Mouse (Mus musculus): ENCODE results near the gene Kap.
"Not testable (repeated sequence)": the region's sequence is repeated elsewhere in the genome, so short reads cannot be mapped to it uniquely, and the experiment has no call there.

Kap gene

GRCm38 (mm10) chr6:133853526-133853925 is at the start of gene Kap:
Kap (minus strand) TSS chr6:133853762.
- DNase-seq: no peak

- DNase-seq: no peak
These were observed 32.4 kb upstream of the Kap start for GRCm38 (mm10) chr6:133885871-133886415.

GRCm38 (mm10) chr6:133883446-133883985 is 30.0 kb upstream of the Kap start:
- DNase-seq: no peak

- DNase-seq: peak; percentile 48
These were observed 22.4 kb upstream of the Kap start for GRCm38 (mm10) chr6:133875906-133876462.

- DNase-seq: no peak
These were observed 19.1 kb upstream of the Kap start for GRCm38 (mm10) chr6:133872667-133873066.

- no peak for DNase-seq
These were observed 17.6 kb upstream of the Kap start for GRCm38 (mm10) chr6:133871131-133871530.

GRCm38 (mm10) chr6:133868381-133868780 is 14.8 kb upstream of the Kap start:
- DNase-seq: no peak

- no peak for DNase-seq
These were observed 2.3 kb upstream of the Kap start for GRCm38 (mm10) chr6:133855871-133856270.

GRCm38 (mm10) chr6:133849359-133849758 is 4.2 kb downstream of the Kap start:
- DNase-seq: no peak

- not testable (repeated sequence) for DNase-seq
These were observed 4.7 kb downstream of the Kap start for GRCm38 (mm10) chr6:133848861-133849260.

GRCm38 (mm10) chr6:133838296-133838995 is 15.1 kb downstream of the Kap start:
- not testable (repeated sequence) for DNase-seq

GRCm38 (mm10) chr6:133812342-133812741 is 41.2 kb downstream of the Kap start:
- no peak for DNase-seq
